Mouse (Mus musculus) heart, embryonic 10.5 days (tissue): Measurements from ENCODE around the gene Tfpt. TPM values are rescaled to one million over a fixed set of nuclear protein-coding genes. Genes with fewer than 3 reads are reported as not detected.
"Not testable (repeated sequence)": the region's sequence is repeated elsewhere in the genome, so short reads cannot be mapped to it uniquely, and the experiment has no call there.

Source experiments
- DNase-seq: peaks from one replicate; pipeline ENCODE4 v3.0.0-alpha.2; 2017; ENCODE audit warnings: low spot score
- H3K27ac ChIP-seq: fragments of 300-500 bp; sonication (generic); 2 replicates; pipeline ENCODE4 v1.5.1; 2016; ENCODE audit warnings: mild to moderate bottlenecking
- H3K27me3 ChIP-seq: fragments of 300-500 bp; sonication (generic); 2 replicates; pipeline ENCODE4 v1.6.1; 2016; ENCODE audit warnings: mild to moderate bottlenecking; ENCODE audit not compliant: poor library complexity, insufficient read depth, severe bottlenecking
- H3K36me3 ChIP-seq: fragments of 300-500 bp; sonication (generic); 2 replicates; pipeline ENCODE4 v1.6.1; 2016; ENCODE audit warnings: mild to moderate bottlenecking, moderate library complexity
- H3K4me1 ChIP-seq: fragments of 300-500 bp; sonication (generic); 2 replicates; pipeline ENCODE4 v1.6.1; 2016; ENCODE audit warnings: mild to moderate bottlenecking
- H3K4me3 ChIP-seq: fragments of 300-500 bp; sonication (generic); 2 replicates; pipeline ENCODE4 v1.5.1; 2016; ENCODE audit warnings: mild to moderate bottlenecking, moderate library complexity
- H3K9me3 ChIP-seq: fragments of 300-500 bp; sonication (generic); 2 replicates; pipeline ENCODE4 v1.6.1; 2016; ENCODE audit warnings: mild to moderate bottlenecking, moderate library complexity
- WGBS: fragments of 180-500 bp; shearing (Covaris S2); methylation state at CpG from one replicate; pipeline ENCODE4 v1.1.7; 2016; 5-methylcytosine and 5-hydroxymethylcytosine counted together
- polyA plus RNA-seq: library from polyadenylated mRNA; unstranded; fragments of >200 nt; fragmentation: Nextera tagmentation; extraction: Ambion mirVana; gene quantifications from 2 replicates; pipeline ENCODE4 v1.2.1, GENCODE M21; 2016

The Tfpt gene
- polyA plus RNA-seq, 1 experiment from 2014 or later, result 34.5 TPM

- 80% methylated on average over 13 of the region's 13 CpGs for WGBS
- no peaks in the 10 kb centered on the region for H3K4me1 ChIP-seq
- no peaks in the 10 kb centered on the region for H3K27me3 ChIP-seq
- H3K36me3 ChIP-seq, result no peaks in the 10 kb centered on the region
- no peak overlapping the region for H3K27ac ChIP-seq
- no peak overlapping the region for H3K4me3 ChIP-seq
- H3K9me3 ChIP-seq, result no peaks in the 10 kb centered on the region
- DNase-seq, result no peak
Measured at GRCm38 (mm10) chr7:3611006-3611405, 18.7 kb downstream of the Tfpt start.

GRCm38 (mm10) chr7:3610437-3610836, 19.3 kb downstream of the Tfpt start:
- H3K27me3 ChIP-seq, result no peaks in the 10 kb centered on the region
- WGBS, result 88% methylated on average over 3 of the region's 3 CpGs
- no peaks in the 10 kb centered on the region for H3K4me1 ChIP-seq
- H3K27ac ChIP-seq, result no peak overlapping the region
- no peak for DNase-seq
- H3K4me3 ChIP-seq, result no peak overlapping the region
- no peaks in the 10 kb centered on the region for H3K36me3 ChIP-seq
- H3K9me3 ChIP-seq, result no peaks in the 10 kb centered on the region

- no peak overlapping the region for H3K27ac ChIP-seq
- no peak for DNase-seq
- no peak overlapping the region for H3K4me3 ChIP-seq
- no peaks in the 10 kb centered on the region for H3K4me1 ChIP-seq
- WGBS, result 67% methylated on average over 3 of the region's 3 CpGs
- H3K27me3 ChIP-seq, result no peaks in the 10 kb centered on the region
- no peaks in the 10 kb centered on the region for H3K9me3 ChIP-seq
- H3K36me3 ChIP-seq, result no peaks in the 10 kb centered on the region
Measured at GRCm38 (mm10) chr7:3609082-3609481, 20.6 kb downstream of the Tfpt start.

GRCm38 (mm10) chr7:3608668-3609067, 21.1 kb downstream of the Tfpt start:
- WGBS, result 79% methylated on average over 3 of the region's 3 CpGs
- H3K9me3 ChIP-seq, result no peaks in the 10 kb centered on the region
- H3K27me3 ChIP-seq, result no peaks in the 10 kb centered on the region
- no peak for DNase-seq
- no peak overlapping the region for H3K27ac ChIP-seq
- H3K4me1 ChIP-seq, result no peaks in the 10 kb centered on the region
- no peak overlapping the region for H3K4me3 ChIP-seq
- H3K36me3 ChIP-seq, result no peaks in the 10 kb centered on the region

GRCm38 (mm10) chr7:3607391-3607790, 22.3 kb downstream of the Tfpt start:
- Histone ChIP-seq H3K36me3 (no peaks in the 10 kb centered on the region), H3K27me3 (no peaks in the 10 kb centered on the region), H3K4me1 (no peaks in the 10 kb centered on the region), H3K27ac (no peak overlapping the region), H3K9me3 (no peaks in the 10 kb centered on the region), H3K4me3 (no peak overlapping the region)
- 82% methylated on average over 6 of the region's 6 CpGs for WGBS
- no peak for DNase-seq

- no peak overlapping the region for H3K4me3 ChIP-seq
- no peak for DNase-seq
- H3K36me3 ChIP-seq, result no peaks in the 10 kb centered on the region
- H3K4me1 ChIP-seq, result no peaks in the 10 kb centered on the region
- H3K27ac ChIP-seq, result no peak overlapping the region
- 17% methylated on average over 2 of the region's 2 CpGs for WGBS
- no peaks in the 10 kb centered on the region for H3K27me3 ChIP-seq
- H3K9me3 ChIP-seq, result no peaks in the 10 kb centered on the region
Measured at GRCm38 (mm10) chr7:3606798-3607197, 22.9 kb downstream of the Tfpt start.

- no peaks in the 10 kb centered on the region for H3K9me3 ChIP-seq
- WGBS, result 22% methylated on average over 4 of the region's 4 CpGs
Measured at GRCm38 (mm10) chr7:3601119-3601518, 28.6 kb downstream of the Tfpt start.

GRCm38 (mm10) chr7:3597755-3598154, 32.0 kb downstream of the Tfpt start:
- H3K4me1 ChIP-seq, H3K27ac ChIP-seq, H3K36me3 ChIP-seq, H3K27me3 ChIP-seq, H3K9me3 ChIP-seq, H3K4me3 ChIP-seq, DNase-seq: not testable (repeated sequence)
- 80% methylated on average over 1 of the region's 1 CpGs for WGBS

More at GRCm38 (mm10) chr7:3601119-3601518, 28.6 kb downstream of the Tfpt start:
- Histone ChIP-seq H3K4me1 (no peaks in the 10 kb centered on the region), H3K4me3 (no peak overlapping the region), H3K27ac (no peak overlapping the region), H3K36me3 (no peaks in the 10 kb centered on the region), H3K27me3 (no peaks in the 10 kb centered on the region)
- no peak for DNase-seq

- Histone ChIP-seq H3K36me3 (no peaks in the 10 kb centered on the region), H3K4me3 (peak overlapping the region; percentile 40), H3K27me3 (no peaks in the 10 kb centered on the region), H3K9me3 (no peaks in the 10 kb centered on the region), H3K27ac (no peak overlapping the region), H3K4me1 (no peaks in the 10 kb centered on the region)
- 6% methylated on average over 9 of the region's 9 CpGs for WGBS
- DNase-seq, result peak; percentile 77
Measured at GRCm38 (mm10) chr7:3595146-3595545, 34.6 kb downstream of the Tfpt start.

- Histone ChIP-seq H3K4me1 (no peaks in the 10 kb centered on the region), H3K27me3 (no peaks in the 10 kb centered on the region), H3K9me3 (no peaks in the 10 kb centered on the region), H3K27ac (no peak overlapping the region), H3K4me3 (peak overlapping the region; percentile 40), H3K36me3 (no peaks in the 10 kb centered on the region)
- DNase-seq, result no peak
- WGBS, result 10% methylated on average over 5 of the region's 5 CpGs
Measured at GRCm38 (mm10) chr7:3594686-3595085, 35.0 kb downstream of the Tfpt start.

GRCm38 (mm10) chr7:3593855-3594254, 35.9 kb downstream of the Tfpt start:
- Histone ChIP-seq H3K4me1 (no peaks in the 10 kb centered on the region), H3K36me3 (no peaks in the 10 kb centered on the region), H3K27ac (no peak overlapping the region), H3K27me3 (no peaks in the 10 kb centered on the region), H3K4me3 (no peak overlapping the region), H3K9me3 (no peaks in the 10 kb centered on the region)
- no peak for DNase-seq

GRCm38 (mm10) chr7:3591534-3591933, 38.2 kb downstream of the Tfpt start:
- H3K4me1 ChIP-seq, result no peaks in the 10 kb centered on the region
- H3K27me3 ChIP-seq, result no peaks in the 10 kb centered on the region
- no peaks in the 10 kb centered on the region for H3K36me3 ChIP-seq
- H3K4me3 ChIP-seq, result no peak overlapping the region
- no peak overlapping the region for H3K27ac ChIP-seq
- DNase-seq, result no peak
- no peaks in the 10 kb centered on the region for H3K9me3 ChIP-seq
- 59% methylated on average over 1 of the region's 1 CpGs for WGBS

GRCm38 (mm10) chr7:3590550-3590949, 39.2 kb downstream of the Tfpt start:
- 76% methylated on average over 3 of the region's 3 CpGs for WGBS
- Histone ChIP-seq H3K27me3 (no peaks in the 10 kb centered on the region), H3K36me3 (no peaks in the 10 kb centered on the region), H3K4me3 (no peak overlapping the region), H3K9me3 (no peaks in the 10 kb centered on the region), H3K4me1 (no peaks in the 10 kb centered on the region), H3K27ac (no peak overlapping the region)
- DNase-seq, result no peak

GRCm38 (mm10) chr7:3587292-3587691, 42.4 kb downstream of the Tfpt start:
- DNase-seq, result no peak
- 64% methylated on average over 1 of the region's 1 CpGs for WGBS

More at GRCm38 (mm10) chr7:3587292-3587691, 42.4 kb downstream of the Tfpt start:
- no peaks in the 10 kb centered on the region for H3K27me3 ChIP-seq
- H3K4me1 ChIP-seq, result no peaks in the 10 kb centered on the region
- H3K4me3 ChIP-seq, result no peak overlapping the region
- no peak overlapping the region for H3K27ac ChIP-seq
- no peaks in the 10 kb centered on the region for H3K9me3 ChIP-seq
- no peaks in the 10 kb centered on the region for H3K36me3 ChIP-seq
